Mouse (Mus musculus) liver, postnatal 0 days (tissue): ENCODE measurements around the gene Nptxr. TPM values are rescaled to one million over a fixed set of nuclear protein-coding genes. Genes with fewer than 3 reads are reported as not detected.

ENCODE experiments used
- ATAC-seq: fragments of 200-750 bp; cut with Nextera tagmentation; 2 replicates; pipeline ENCODE4 v1.8.0; 2017; ENCODE audit warnings: mild to moderate bottlenecking, moderate library complexity
- DNase-seq: peaks from one replicate; pipeline ENCODE4 v3.0.0-alpha.2; 2016
- H3K27ac ChIP-seq: fragments of 300-500 bp; sonication (generic); 2 replicates; pipeline ENCODE4 v1.5.1; 2014; ENCODE audit warnings: antibody characterized with exemption, moderate library complexity, mild to moderate bottlenecking, low read depth
- H3K27me3 ChIP-seq: fragments of 300-500 bp; sonication (generic); 2 replicates; pipeline ENCODE4 v1.6.1; 2014; ENCODE audit warnings: low read length, control low read depth, mixed read lengths; ENCODE audit not compliant: insufficient read depth
- H3K36me3 ChIP-seq: fragments of 300-500 bp; sonication (generic); replicated peaks from 2 replicates; pipeline ENCODE4 v1.6.1; 2014; ENCODE audit warnings: mild to moderate bottlenecking, control low read depth, low read length, moderate library complexity, mixed read lengths; ENCODE audit not compliant: insufficient read depth
- H3K4me1 ChIP-seq: fragments of 300-500 bp; sonication (generic); 2 replicates; pipeline ENCODE4 v1.6.1; 2014; ENCODE audit warnings: antibody characterized with exemption, mild to moderate bottlenecking, control low read depth; ENCODE audit not compliant: insufficient read depth
- H3K4me2 ChIP-seq: fragments of 300-500 bp; sonication (generic); 2 replicates; pipeline ENCODE4 v1.6.1; 2014; ENCODE audit warnings: low read depth, mild to moderate bottlenecking, low read length, moderate library complexity, mixed read lengths
- H3K4me3 ChIP-seq: fragments of 300-500 bp; sonication (generic); 2 replicates; pipeline ENCODE4 v1.5.1; 2014; ENCODE audit warnings: low read depth, low read length
- H3K9ac ChIP-seq: fragments of 300-500 bp; sonication (generic); replicated peaks from 2 replicates; pipeline ENCODE4 v1.6.1; 2014; ENCODE audit warnings: mild to moderate bottlenecking, moderate library complexity
- H3K9me3 ChIP-seq: fragments of 300-500 bp; sonication (generic); 2 replicates; pipeline ENCODE4 v1.6.1; 2016; ENCODE audit warnings: mild to moderate bottlenecking, control low read depth, low read length, mixed read lengths
- CTCF ChIP-seq: sonication (generic); IDR thresholded peaks from 2 replicates; pipeline ENCODE4 v1.5.1; 2016; ENCODE audit warnings: antibody characterized with exemption, low read depth
- EP300 ChIP-seq: IDR thresholded peaks from 2 replicates; pipeline ENCODE4 v1.6.1; 2016; ENCODE audit warnings: antibody characterized with exemption, low read depth, mild to moderate bottlenecking
- WGBS: fragments of 180-500 bp; shearing (Covaris S2); extraction: QIAGEN DNeasy Blood & Tissue Kit; methylation state at CpG from one replicate; pipeline ENCODE4 v1.1.7; 2014; ENCODE audit not compliant: insufficient replicate concordance; 5-methylcytosine and 5-hydroxymethylcytosine counted together
- polyA plus RNA-seq: library from polyadenylated mRNA; unstranded; fragments of >200 nt; fragmentation: Nextera tagmentation; extraction: Ambion mirVana; gene quantifications from 2 replicates; pipeline ENCODE4 v1.2.1, GENCODE M21; 2015

Nptxr gene
- polyA plus RNA-seq, 1 experiment from 2014 or later = 0.13 TPM

DNA sequence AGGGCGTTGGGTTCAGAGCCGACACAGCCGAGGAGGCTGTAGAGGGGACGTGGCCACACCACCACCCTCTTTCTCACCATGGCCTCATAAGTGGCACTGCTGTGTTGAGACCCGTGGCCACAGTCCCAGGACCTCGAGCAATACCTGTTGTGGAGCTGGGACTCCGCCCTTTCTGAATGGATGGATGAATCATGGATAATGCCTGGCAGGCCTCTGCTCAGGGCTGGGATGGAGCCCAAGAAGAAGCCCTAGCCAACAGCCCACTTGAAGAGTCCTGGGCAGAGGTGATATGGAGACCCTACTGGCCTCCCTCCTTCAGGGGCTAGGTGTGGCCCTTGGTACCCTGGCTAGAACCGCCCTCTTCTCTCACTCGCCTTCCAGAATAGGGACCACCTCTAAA is 41.6 kb downstream of the Nptxr start:
- Histone ChIP-seq H3K36me3 (no peaks in the 10 kb centered on the region), H3K27me3 (no peaks in the 10 kb centered on the region), H3K4me2 (no peak overlapping the region), H3K9ac (no peak overlapping the region), H3K9me3 (no peaks in the 10 kb centered on the region), H3K4me1 (peaks cover 1% of the 10 kb centered on the region; the same call in 1 of the 2 replicates), H3K27ac (no peak overlapping the region), H3K4me3 (no peak overlapping the region)
- 85% methylated on average over 9 of the region's 9 CpGs for WGBS
- no peak for DNase-seq
- TF ChIP-seq EP300 (no peak), CTCF (no peak)
- ATAC-seq = no peak

DNA sequence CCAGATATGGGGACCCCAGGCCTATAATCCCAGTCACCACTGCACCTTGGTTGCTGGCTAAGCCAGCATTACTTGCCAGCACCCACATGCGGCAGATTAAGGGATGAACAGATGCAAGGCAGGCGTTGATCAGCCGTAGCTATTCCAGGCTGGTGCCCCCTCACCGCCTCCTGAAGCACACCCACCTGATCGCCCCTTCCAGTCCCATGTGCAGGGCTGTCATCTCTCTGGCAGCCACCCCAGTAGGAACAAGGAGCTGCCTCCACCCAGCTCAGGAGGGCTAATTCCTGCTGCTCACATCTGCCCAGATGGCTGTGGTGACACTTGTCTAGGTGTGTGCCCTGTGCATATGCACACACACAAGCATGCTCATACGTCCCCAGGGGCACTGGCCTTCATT is 43.6 kb downstream of the Nptxr start:
- Histone ChIP-seq H3K27ac (no peak overlapping the region), H3K27me3 (no peaks in the 10 kb centered on the region), H3K36me3 (no peaks in the 10 kb centered on the region), H3K4me1 (peaks cover 9% of the 10 kb centered on the region), H3K4me2 (no peak overlapping the region), H3K4me3 (no peak overlapping the region), H3K9me3 (no peaks in the 10 kb centered on the region), H3K9ac (no peak overlapping the region)
- DNase-seq (no peak), ATAC-seq (no peak)
- 73% methylated on average over 6 of the region's 6 CpGs for WGBS
- TF ChIP-seq EP300 (no peak), CTCF (no peak)

DNA sequence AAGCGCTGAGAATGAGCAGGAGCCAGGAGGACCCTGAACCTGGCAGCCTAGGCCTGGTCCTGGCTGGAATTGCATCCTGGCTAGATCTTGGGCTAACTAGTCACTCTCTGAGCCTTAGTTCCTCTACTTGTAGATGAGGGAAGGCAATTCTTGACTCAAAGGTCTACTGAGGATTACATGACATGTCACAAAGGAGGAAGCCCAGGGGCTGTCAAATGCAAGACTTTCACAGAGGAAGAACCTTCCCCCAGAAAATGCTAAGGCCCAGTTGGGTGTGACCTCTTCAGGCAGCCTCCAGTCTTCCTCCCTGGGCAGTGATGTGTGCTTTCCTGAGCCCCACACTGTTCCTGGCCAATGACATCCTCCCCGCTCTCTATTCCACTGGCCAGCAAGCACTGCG is 47.4 kb downstream of the Nptxr start:
- Histone ChIP-seq H3K4me3 (no peak overlapping the region), H3K27me3 (no peaks in the 10 kb centered on the region), H3K4me2 (no peak overlapping the region), H3K27ac (peak overlapping the region; percentile 77), H3K9ac (no peak overlapping the region), H3K9me3 (no peaks in the 10 kb centered on the region), H3K36me3 (no peaks in the 10 kb centered on the region), H3K4me1 (peaks cover 11% of the 10 kb centered on the region)
- 66% methylated on average over 3 of the region's 3 CpGs for WGBS
- DNase-seq (no peak), ATAC-seq (no peak)
- TF ChIP-seq CTCF (no peak), EP300 (no peak)

DNA sequence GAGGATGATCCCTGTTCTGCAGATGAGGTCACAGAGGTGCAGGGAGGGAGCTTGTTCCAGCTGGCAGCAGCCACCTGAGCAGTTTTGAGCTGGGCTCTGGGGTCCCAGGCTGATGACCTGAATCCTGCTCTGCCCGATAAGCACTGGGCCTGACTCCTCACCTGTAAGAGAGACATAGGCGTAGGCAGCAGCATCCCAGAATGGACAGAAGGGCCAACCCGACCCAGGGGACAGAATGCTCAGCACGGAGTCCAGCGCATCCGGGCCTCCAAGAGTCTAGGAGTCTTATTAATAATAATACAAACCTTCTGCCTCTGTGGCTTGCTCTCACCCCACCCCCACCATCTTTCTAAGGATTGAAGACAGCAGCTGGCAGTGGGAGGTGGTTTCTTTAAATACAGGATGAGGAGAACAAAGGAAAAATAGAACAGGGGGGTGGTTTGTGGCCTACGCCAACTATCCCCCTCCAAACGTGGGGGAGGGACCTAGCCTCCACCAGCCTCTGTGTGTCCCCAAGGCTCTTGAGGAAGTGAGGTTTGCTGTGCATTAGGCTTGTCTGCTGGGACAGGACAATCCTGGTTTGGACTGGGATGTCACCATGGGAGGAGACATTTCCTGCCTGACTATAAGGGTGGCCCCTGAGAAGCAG is 48.5 kb downstream of the Nptxr start:
- Histone ChIP-seq H3K36me3 (no peaks in the 10 kb centered on the region), H3K4me2 (no peak overlapping the region), H3K27ac (no peak overlapping the region), H3K9me3 (no peaks in the 10 kb centered on the region), H3K4me1 (peaks cover 15% of the 10 kb centered on the region), H3K27me3 (no peaks in the 10 kb centered on the region), H3K9ac (no peak overlapping the region), H3K4me3 (no peak overlapping the region)
- ATAC-seq (no peak), DNase-seq (no peak)
- WGBS = 74% methylated on average over 8 of the region's 8 CpGs
- no peak for TF ChIP-seq EP300
- TF ChIP-seq CTCF = no peak

DNA sequence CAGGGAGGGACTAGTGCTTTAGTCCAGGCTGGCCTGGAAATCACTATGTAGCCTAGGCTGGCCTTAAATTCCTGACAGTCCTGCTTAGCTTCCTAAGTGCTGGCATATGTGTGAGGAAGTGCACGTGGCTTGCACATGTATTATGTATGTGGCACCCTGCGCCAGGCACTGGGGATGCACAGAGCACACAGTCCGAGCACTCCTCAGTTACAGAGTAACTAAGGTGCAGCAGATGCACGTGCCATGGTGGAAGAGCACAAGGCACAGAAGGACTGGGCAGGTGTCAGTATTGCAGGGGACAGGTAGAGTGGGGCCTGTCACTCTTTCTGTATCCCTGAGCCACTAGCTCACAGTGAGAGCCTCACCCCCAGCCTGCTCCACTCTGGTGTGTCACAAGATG is 49.4 kb downstream of the Nptxr start:
- Histone ChIP-seq H3K4me2 (no peak overlapping the region), H3K27me3 (no peaks in the 10 kb centered on the region), H3K4me3 (no peak overlapping the region), H3K27ac (no peak overlapping the region), H3K4me1 (peaks cover 15% of the 10 kb centered on the region), H3K36me3 (no peaks in the 10 kb centered on the region), H3K9me3 (no peaks in the 10 kb centered on the region), H3K9ac (no peak overlapping the region)
- TF ChIP-seq CTCF (no peak), EP300 (no peak)
- ATAC-seq (no peak), DNase-seq (no peak)
- WGBS = 69% methylated on average over 4 of the region's 4 CpGs

DNA sequence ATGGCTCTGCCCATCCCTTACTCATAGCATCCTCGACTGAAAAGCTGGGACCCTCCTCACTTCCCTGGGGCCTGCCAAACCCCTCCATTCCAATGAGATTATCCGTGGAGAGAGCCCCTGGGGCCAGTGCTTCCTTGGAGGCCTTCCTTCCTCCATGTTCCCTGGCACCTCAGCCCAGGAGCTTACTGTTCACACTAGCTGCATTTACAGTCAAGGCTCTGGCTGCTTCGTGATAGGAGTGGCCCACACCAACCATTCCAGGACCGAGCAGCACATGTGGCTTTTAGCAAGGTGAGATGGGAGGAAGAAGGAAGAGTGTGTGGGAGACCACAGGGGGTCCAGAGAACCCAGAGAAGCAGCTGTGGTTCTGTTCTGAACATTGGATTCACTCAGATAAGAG is 50.7 kb downstream of the Nptxr start:
- WGBS = 57% methylated on average over 4 of the region's 4 CpGs
- DNase-seq = no peak
- Histone ChIP-seq H3K9ac (no peak overlapping the region), H3K27me3 (no peaks in the 10 kb centered on the region), H3K9me3 (no peaks in the 10 kb centered on the region), H3K4me3 (no peak overlapping the region), H3K4me2 (no peak overlapping the region), H3K4me1 (peaks cover 15% of the 10 kb centered on the region), H3K36me3 (no peaks in the 10 kb centered on the region), H3K27ac (no peak overlapping the region)
- TF ChIP-seq EP300 (no peak), CTCF (no peak)
- no peak for ATAC-seq

DNA sequence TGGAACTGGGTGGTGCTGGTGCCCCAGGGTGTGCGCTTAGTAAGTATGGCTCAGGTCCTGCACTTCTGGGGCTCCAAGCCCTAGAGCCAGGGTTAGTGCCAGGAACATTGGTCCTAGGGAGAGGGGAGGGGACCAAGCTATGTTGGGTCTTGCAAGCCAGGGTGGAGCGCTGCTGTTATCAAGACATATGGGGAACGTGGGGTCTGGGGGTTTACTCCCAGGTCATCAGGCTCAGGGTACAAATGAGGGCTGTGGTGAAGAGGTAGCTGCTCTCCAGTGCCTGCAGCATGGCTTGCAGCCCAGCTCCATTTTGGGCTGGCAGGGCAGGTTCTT is 51.2 kb downstream of the Nptxr start:
- no peaks in the 10 kb centered on the region for H3K36me3 ChIP-seq
- no peak overlapping the region for H3K27ac ChIP-seq
- TF ChIP-seq CTCF = no peak
- H3K27me3 ChIP-seq = no peaks in the 10 kb centered on the region
- H3K9me3 ChIP-seq = no peaks in the 10 kb centered on the region
- H3K9ac ChIP-seq = no peak overlapping the region
- H3K4me3 ChIP-seq = no peak overlapping the region
- H3K4me1 ChIP-seq = peaks cover 15% of the 10 kb centered on the region
- ATAC-seq (no peak), DNase-seq (no peak)
- H3K4me2 ChIP-seq = no peak overlapping the region
- WGBS = 85% methylated on average over 3 of the region's 3 CpGs
